Mouse (Mus musculus): ENCODE measurements around the gene Syt10. TPM values are rescaled to one million over a fixed set of nuclear protein-coding genes. Genes with fewer than 3 reads are reported as not detected.

Gene Syt10
- not detected in 2 replicates for polyA plus RNA-seq (2012; rRNA removed)

GRCm38 (mm10) chr15:89841364-89842017 is at the start of gene Syt10:
Gene Syt10, minus strand, starts transcription at chr15:89841860.

Other genes with a start within 250 kb of the Syt10 start
- 5.7 and 6.2 TPM in 2 replicates for gene Rabl2, start 249.9 kb downstream of the Syt10 start, polyA plus RNA-seq (2012; rRNA removed)